Mouse (Mus musculus) adrenal gland, postnatal 25 days (tissue): ENCODE measurements around the gene Rd3. TPM values are rescaled to one million over a fixed set of nuclear protein-coding genes. Genes with fewer than 3 reads are reported as not detected.

Experiments
- microRNA-seq, 2 experiments: library from miRNA; unstranded; fragments of <30 nt; microRNA quantifications; one replicate each; pipeline ENCODE4 v1.2.0; 2021
- total RNA-seq: library from RNA; stranded (reverse); gene quantifications from 2 replicates; pipeline ENCODE4 v1.2.3, GENCODE M21; 2021

Rd3 gene
- total RNA-seq, 1 experiment from 2014 or later, result 0.30 TPM

Small RNA genes lying within 50 kb of the gene (microRNA-seq; reads per million reads assigned to microRNA genes)
- 0 to 0.36 reads per million in 2 experiments for gene Mir3473c

Other genes starting within 250 kb of the Rd3 start
- 6.7 and 6.8 TPM in 2 replicates for gene Nek2, start 155.9 kb upstream of the Rd3 start, total RNA-seq
- gene Slc30a1, start 70.6 kb upstream of the Rd3 start, total RNA-seq, result 19.8 and 22.0 TPM in 2 replicates
- 6.1 and 6.6 TPM in 2 replicates for gene Traf5, start 115.2 kb downstream of the Rd3 start, total RNA-seq
- gene Rcor3, start 160.7 kb downstream of the Rd3 start, total RNA-seq, result 40.6 and 46.7 TPM in 2 replicates
- 0.14 and 0.30 TPM in 2 replicates for gene Kcnh1, start 213.4 kb downstream of the Rd3 start, total RNA-seq